Mouse (Mus musculus): ENCODE measurements around the gene Cdc42. TPM values are rescaled to one million over a fixed set of nuclear protein-coding genes. Genes with fewer than 3 reads are reported as not detected.

Cdc42 gene
- total RNA-seq, 2 experiments from 2014 or later = 182 to 187 TPM

DNA sequence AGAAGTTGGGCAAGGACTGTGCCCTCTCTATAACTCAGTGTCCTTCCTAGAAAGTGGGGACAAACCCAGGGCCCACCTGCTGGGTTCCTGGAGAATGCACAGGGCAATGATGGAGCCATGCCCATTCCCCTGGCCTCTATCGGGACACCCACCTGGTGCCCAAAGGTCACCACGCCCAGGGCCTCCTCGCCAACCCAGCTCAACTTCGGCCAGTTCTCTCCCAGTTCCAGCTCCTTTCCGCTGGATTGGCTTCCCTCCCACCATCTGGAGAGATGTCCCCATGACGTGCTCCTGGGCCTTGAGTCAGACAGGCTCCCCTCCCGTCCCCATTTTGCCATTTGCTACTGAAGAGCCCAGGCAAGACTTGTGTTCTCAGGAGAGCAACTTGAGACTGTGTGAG is 64.9 kb downstream of the Cdc42 start:
- intact Hi-C loops (cut with DNase I) = no loop called here

DNA sequence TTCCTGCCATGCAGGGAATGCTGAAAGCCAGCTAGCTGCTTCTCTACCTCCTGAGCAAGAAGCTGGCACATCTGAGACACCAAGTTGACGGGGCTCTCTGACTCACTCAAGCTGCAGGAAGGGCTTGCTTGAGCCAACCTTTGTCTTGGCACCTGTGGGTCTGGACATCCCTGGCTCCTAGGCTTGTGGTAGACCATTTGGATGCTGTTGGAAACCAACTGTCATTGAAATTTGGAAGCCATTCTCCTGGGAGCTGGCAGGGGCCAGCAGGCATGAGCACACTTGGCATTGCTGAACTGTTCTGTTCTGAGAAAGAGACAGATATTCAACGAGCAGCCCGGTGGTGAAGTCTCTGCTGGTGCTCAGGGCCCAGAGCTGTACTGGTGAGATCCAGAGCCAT is 67.3 kb downstream of the Cdc42 start:
- intact Hi-C loops (cut with DNase I) = no loop called here
- DNase-seq = no peak

More for the DNA sequence above, 64.9 kb downstream of the Cdc42 start:
- DNase-seq = no peak

DNA sequence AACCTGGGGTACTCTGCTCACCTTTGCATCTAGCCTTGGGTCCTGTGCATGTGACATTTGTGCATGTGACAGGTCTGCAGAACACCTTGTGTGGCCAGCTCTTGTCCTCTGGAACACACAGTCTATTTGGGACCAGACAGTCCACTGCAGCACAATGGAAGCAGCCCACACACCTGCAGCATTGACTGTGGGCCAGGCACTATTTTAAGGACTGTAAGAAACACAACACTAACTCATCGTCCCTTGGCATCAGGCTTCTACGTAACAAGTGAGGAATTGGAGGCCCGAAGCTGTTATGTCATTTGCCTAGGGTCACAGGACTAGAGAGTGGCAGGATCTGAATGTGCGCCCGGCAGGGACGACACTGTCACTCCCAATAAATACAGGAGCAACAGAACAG is 67.8 kb downstream of the Cdc42 start:
- intact Hi-C loops (cut with DNase I) = loop anchor here (5.0 kb wide), 1 partner anchor 122 kb away; no protein-coding TSS in a partner anchor
- no peak for DNase-seq

DNA sequence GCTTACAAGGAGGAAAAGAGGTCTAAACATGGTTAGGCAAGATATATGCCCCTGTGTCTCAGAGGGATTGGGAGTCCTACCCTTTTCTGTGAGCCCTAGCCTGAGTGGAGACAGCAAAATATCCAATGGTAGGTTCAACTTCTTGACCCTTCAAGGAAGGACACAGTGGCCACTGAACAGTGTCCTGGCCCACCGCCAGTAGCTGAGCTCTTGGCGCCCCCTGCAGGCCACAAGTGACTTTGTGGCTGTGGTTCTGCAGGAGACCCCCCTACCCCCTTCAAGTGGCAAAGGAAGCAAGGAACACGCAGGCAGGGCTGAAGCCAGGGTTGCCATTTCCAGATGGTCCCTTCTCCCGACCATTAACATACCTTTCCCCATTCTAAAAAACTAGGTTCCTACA is 69.7 kb downstream of the Cdc42 start:
- DNase-seq = peak; percentile 62 to 78

DNA sequence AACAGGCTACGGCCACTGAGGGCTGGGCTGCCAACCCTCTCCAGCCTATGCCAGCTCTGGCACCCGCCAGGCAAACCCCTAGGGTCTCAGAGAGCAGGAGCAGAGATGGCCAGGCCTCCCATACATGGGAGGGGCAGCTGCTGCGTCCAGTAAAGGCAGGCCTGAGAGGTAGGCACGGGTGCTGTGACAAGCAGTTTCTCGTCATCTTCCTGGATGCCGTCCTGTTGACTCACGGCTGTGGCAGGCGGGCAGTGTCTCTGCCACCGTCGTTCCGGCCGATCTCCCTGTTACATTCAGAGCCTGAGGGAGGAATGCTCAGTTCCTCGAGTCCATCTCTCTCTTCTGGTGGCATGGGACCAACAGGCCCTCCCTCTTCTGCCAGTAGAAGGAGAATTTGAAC is 70.3 kb downstream of the Cdc42 start:
- no peak for DNase-seq
- intact Hi-C loops (cut with DNase I) = loop anchor here (2.0 to 5.0 kb wide), 2 partner anchors 120 to 210 kb away; no protein-coding TSS in a partner anchor

More for the DNA sequence above, 69.7 kb downstream of the Cdc42 start:
- intact Hi-C loops (cut with DNase I) = loop anchor here (2.0 to 5.0 kb wide), 2 partner anchors 121 to 211 kb away; no protein-coding TSS in a partner anchor

DNA sequence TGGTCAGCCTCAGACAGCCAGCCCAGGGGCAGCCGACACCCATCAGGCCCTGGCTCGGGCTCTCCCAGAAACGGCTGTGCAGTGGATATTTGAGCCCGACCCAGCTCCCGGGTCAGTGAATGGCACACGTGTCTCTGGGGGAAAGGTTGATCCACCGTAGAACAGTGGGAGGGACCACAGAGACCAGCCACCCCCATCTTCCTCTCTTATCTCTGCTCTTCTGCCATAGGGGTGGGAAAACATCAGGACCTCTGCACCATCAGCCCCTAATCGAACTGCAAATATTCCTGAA is 70.9 kb downstream of the Cdc42 start:
- intact Hi-C loops (cut with DNase I) = loop anchor here (2.0 to 5.0 kb wide), 2 partner anchors 119 to 210 kb away; no protein-coding TSS in a partner anchor

DNA sequence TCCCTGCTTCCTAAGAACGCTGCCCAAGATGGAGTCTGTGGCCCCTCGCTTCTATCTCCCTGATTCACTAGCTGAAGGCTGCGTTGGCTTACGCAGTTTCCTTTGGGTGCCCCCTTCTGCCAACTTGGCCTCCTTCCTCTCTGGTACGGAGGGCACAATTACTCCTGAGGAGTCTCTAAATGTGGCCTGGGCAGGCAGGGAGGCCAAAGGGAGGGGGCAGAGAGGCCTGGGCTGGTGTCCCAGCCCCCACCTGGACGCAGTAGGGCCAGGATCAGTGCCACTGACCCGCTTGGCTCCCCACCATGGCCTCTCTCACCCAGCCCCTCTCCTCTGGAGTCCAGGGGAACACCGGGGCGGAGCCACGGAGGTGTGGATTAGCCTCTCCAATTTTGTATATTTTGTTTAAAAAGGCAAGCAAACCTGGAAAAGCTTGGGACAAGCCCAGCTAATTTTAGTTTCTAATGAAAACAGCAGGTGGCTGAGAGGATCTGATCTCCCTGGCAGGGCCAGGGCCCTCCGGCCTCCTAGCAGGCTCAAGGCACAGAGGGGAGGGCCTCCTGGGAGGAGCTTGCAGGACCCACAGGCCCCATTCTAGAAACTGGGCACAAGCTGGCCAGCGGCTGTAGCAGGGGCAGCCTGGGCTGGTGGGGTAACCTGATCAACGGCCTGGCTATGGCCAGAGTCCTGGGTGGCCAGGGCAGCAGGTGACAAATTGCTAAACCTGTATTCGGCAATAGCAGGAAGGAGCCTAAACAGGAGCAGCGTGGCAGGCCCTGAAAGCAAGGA is 71.5 kb downstream of the Cdc42 start:
- intact Hi-C loops (cut with DNase I) = loop anchor here (2.0 to 5.0 kb wide), 2 partner anchors 119 to 209 kb away; no protein-coding TSS in a partner anchor
- no peak for DNase-seq

More for the DNA sequence above, 70.9 kb downstream of the Cdc42 start:
- no peak for DNase-seq

DNA sequence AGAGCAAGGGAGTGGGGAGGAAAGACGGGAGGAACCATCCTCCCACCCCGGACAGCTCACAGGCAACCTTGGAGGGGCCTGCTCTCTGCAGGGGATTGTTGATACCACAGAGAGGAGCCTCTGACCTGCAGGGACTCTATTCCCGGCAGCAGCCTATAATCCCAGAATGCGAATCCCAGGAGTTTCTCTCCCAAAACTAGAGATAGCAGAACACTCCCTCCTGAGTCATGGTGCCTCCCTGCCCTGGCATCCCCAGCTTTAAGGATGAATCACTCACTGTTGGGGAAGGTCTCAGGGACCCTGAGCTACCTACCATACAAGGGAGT is 74.2 kb downstream of the Cdc42 start:
- intact Hi-C loops (cut with DNase I) = no loop called here
- DNase-seq = no peak

DNA sequence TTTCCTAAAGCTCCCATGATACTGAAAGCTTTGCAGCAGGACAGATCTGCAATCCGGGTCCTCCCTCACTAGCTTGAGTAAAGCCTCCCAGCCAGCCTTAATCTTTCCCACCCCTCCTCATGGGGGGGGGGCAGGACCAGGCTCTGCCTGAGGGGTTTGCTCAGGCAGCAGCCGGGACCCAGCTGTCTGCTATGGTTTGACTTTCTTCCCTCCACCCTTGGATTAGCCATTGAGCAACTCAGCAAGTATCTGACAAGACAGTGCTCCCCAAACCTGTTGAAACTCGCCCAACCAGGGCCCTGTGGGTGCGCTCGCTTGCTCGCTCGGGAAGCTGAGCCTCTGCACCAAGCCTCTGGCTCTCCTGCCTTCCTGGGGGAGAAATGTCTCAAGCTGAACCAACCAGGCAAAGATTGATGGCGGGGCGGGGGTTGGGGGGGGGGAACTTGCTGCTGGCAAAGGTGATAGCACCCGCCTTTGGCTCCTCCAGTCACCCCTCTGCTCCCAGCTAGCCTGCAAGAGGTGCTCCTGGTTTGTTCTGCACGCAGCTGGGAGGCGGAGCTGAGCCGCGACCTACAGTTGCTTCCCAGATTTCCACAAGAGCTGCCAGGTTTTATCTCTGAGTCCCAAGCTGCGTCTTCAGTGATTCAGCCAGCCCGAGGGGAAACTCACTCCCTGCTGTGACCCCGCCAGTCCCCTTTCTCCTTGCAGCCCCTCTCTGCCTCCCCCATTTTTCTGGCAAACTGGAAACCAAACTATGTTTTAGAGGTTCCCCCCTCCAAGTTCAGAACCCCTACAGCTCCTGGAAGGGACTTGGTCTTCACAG is 74.7 kb downstream of the Cdc42 start:
- intact Hi-C loops (cut with DNase I) = no loop called here
- peak in 1 of 2 experiments; percentile 29 for DNase-seq

DNA sequence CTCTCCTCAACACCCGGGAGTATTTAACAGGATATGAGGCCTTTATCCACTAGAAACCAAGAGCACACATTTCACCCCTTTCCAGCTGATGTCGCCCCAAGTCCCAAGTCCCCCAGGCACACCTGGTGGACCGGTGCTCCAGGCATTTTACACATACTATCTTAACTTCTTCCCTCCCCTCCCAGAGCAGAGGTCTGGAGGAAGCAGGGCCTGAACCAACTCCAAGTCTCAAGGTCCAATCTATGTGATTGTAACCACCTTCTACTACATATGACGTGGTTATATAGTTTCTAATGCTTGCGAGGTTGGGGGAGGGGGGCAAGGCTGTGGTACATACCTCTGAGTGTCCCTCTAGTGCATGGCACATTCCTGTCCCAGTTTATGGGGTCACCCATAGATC is 75.4 kb downstream of the Cdc42 start:
- DNase-seq = no peak
- intact Hi-C loops (cut with DNase I) = no loop called here

DNA sequence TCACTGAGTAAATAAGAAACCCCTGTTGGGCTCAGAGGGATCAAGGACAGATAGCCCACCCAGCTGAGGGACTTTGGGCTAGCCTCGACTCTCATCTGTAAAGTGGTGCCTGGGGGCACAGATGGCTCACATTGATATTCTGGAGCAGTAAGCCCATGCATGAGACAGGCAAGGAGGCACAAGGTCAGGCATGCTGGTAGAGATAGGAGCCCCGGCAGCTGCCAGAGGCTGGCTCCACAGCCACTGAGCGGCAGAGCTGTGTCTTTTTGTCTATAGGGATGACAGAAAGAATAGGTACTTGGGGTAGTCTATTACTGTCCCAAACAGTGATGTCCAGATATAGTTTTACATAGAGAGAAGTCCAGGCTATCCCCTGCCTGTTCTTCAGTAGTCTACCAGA is 76.2 kb downstream of the Cdc42 start:
- intact Hi-C loops (cut with DNase I) = no loop called here
- no peak for DNase-seq

DNA sequence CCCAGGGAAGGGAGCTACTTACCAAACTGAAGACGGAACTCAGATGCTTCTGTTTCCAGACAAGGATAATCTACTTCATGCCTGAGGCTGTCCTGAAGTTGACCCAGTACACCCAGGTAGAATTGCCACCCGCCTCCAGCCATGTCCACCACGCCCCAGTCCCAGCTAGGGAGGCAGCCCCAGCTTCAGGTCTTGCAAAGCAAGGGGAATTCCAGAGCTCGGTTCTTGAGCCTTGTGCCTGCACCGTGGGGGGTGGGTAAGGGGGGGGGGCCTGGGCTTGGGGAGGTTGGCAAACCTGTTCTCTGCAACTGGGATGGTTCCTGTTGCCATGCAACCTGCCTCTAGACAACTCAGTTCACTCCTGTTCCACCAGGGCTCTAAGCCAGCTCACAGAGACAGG is 78.2 kb downstream of the Cdc42 start:
- no peak for DNase-seq
- intact Hi-C loops (cut with DNase I) = no loop called here

DNA sequence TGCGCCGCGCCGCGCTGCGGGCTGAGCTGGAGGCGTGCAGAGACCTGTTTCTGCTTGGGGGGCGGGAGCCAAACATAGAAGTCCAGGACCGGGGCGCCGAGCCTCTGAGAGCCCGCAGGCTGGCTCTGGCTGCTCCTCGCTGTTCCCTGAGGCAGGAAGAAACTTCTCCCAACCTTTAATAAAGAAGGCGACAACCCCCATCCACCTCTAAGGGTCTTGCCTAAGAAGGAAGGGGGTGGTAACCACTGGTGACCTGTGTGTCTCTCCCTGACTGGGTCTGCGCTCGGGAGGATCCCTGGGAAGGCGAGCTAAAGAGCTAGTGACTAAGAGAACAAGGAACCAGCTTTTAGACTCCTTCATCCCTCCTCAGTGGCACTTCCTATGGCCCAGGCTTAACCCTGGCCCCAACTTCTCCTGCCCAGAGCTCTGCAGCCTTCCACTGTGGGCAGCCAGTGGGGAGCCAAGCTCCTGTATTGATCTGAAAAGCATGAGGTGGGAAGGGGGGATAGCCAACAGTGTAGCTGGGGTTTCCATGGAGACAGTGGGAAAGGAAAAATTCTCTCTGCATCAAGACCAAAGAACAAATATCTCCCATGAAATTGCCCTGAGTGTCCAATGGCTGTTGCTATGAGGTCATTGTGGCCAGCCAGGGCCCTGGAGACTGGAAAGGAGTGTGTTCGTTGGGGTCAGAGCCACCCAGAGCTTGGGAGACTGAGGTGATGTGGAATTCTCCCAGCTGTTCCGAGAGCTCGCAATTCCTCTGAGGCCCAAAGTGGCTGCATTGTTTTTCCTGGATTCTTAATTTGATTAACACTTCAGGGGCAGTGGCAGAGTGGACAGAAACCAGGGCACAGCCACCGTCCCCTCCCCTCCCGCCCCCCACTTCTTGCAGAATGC is 79.1 kb downstream of the Cdc42 start:
- intact Hi-C loops (cut with DNase I) = no loop called here
- DNase-seq = peak in 1 of 2 experiments; percentile 11

DNA sequence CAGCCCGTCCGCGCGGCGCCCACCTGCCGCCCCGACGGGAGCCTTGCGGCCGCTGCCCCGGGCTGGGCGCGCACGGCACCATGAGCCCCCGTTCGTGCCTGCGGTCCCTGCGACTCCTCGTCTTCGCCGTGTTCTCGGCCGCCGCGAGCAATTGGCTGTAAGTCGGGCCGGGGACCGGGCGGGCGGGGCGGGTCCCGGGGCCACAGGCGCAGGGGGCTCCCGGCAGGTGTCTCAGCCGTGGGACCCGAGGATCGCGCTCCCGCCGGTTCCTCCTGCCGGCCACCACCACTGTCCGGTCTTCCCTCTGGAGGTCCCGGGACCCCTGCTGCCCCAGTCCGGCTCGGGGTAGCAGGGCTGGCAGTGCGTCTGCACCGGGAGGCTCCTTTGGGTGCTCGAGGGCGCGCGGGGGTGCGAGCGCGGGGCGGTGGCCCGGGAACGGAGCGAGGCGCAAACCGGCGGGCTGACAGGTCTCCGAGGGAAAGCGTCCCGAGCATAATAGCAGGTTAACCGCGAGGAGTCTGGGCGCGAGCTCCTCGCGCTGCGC is 79.8 kb downstream of the Cdc42 start:
- intact Hi-C loops (cut with DNase I) = no loop called here
- DNase-seq = no peak

DNA sequence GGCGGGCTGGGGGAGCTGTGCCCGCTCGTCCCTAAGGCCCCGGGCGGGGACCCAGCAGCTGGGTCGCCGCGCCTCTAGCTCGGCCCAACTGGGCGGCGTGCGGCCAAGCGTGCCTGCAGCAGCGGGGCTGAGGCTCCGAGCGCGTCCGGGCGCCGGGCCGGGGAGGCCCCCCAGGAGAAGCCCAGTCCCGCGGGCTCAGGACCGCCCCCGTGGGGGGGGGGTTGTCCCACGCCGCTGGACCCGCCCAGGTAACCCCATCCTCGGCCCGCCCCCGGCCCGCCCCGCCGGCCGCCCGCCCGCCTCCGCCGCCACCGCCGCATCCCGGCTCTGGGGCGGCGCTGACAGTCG is 80.4 kb downstream of the Cdc42 start, which contains the start of gene Wnt4:
Wnt4 (plus strand) TSS at position 324 of the 348 bp plus-strand sequence.
- DNase-seq = peak; percentile 57 to 73
- intact Hi-C loops (cut with DNase I) = no loop called here

DNA sequence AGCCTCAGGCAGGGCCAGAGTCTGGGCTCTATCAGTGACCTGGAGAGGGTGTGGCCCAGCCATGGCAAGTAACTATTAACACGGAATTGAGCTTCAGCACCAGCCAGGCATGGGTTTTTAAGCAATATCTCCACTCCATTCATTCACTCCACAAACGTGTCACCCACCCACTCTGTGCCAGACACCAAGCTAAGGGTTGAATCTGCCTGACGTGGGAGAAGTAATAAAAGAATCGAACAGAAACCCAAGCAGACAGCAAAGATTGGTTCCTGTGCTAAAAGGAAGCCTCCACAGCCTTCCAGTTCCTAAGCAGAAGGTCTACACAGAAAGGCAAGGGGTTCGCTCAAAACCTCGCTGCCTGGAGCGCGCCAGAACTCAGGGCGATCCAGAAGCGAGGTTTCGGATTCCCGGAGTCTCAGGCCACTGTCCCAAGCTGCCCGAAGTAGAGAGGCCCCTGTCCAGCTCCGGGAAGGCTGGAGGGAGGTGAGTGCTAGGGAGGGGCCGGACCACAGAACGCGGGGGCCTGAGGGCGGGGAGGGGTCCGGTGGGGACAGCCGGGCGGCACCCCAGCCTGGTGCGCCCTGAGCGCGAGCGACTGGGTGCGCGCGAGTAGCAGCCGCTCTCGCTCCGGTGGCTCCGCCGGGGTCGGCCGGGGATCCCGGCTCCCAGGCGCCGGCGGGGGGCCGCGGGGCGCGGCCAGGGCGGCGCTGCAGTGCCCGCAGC is 80.9 kb downstream of the Cdc42 start:
- DNase-seq = no peak
- intact Hi-C loops (cut with DNase I) = no loop called here

DNA sequence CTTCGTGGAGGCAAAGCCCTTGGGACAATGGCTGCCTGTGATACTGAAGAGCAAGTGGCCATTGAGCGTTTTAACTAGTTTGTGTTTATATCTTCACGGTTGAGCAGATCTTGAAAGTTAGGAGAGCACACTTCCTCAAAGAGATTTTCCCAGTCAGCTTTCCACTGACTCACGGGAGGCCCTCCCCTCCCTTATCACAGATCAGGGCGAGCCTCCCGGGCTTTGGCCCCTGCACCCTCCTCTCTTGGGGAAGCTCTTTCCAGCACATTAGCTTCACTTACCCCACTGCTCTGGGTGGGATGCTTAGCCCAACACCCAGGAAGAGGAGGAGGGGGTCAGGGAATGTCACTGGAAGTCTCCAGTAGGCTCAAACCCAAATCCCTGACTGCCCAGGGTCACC is 83.2 kb downstream of the Cdc42 start:
- intact Hi-C loops (cut with DNase I) = no loop called here
- DNase-seq = no peak

DNA sequence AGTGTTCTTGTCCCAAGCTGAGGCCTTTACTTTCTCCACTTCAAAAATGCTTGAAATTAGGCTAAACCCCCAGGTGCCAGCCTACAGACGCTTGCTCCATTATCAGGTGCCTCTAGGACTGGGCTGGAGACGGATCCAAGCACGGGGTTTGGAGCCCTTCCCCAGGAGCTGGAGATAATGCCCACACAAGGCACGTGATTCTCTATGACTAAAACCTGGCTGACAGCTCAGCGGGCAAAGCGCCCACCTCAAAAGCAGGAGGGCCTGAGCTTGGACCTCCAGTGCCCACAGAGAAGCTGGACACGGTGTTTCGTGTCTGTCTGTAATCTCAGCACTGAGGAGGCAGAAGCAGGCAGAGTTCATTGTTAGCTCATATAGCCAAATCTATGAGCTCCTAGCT is 85.7 kb downstream of the Cdc42 start:
- intact Hi-C loops (cut with DNase I) = no loop called here
- DNase-seq = peak; percentile 40 to 43

All from heart, postnatal 14 days (tissue).